Mouse (Mus musculus) forebrain, embryonic 13.5 days (tissue): ENCODE measurements at regions not wholly inside any gene's neighbourhood (a gene's known extent, or its start where the extent isn't known, plus 50 kb on each side); places are given as distances from the start of the nearest gene placed in this dataset.

Experiments used
- ATAC-seq: fragments of 200-750 bp; cut with Nextera tagmentation; 2 replicates; pipeline ENCODE4 v1.8.0; 2017
- H3K27ac ChIP-seq: fragments of 300-500 bp; sonication (generic); 2 replicates; pipeline ENCODE4 v1.5.1; 2015; ENCODE audit warnings: inconsistent platforms, mild to moderate bottlenecking, moderate library complexity
- H3K27me3 ChIP-seq: fragments of 300-500 bp; sonication (generic); 2 replicates; pipeline ENCODE4 v1.6.1; 2015; ENCODE audit warnings: mild to moderate bottlenecking, inconsistent platforms
- H3K36me3 ChIP-seq: fragments of 300-500 bp; sonication (generic); 2 replicates; pipeline ENCODE4 v1.6.1; 2015; ENCODE audit warnings: mild to moderate bottlenecking, inconsistent platforms; ENCODE audit not compliant: poor library complexity, severe bottlenecking
- H3K4me1 ChIP-seq: fragments of 300-500 bp; sonication (generic); 2 replicates; pipeline ENCODE4 v1.6.1; 2015; ENCODE audit warnings: inconsistent platforms
- H3K4me2 ChIP-seq: fragments of 300-500 bp; sonication (generic); 2 replicates; pipeline ENCODE4 v1.6.1; 2015; ENCODE audit warnings: inconsistent platforms, mild to moderate bottlenecking, moderate library complexity
- H3K4me3 ChIP-seq: fragments of 300-500 bp; sonication (generic); 2 replicates; pipeline ENCODE4 v1.5.1; 2015; ENCODE audit warnings: mild to moderate bottlenecking, inconsistent platforms
- H3K9ac ChIP-seq: fragments of 300-500 bp; sonication (generic); 2 replicates; pipeline ENCODE4 v1.6.1; 2015; ENCODE audit warnings: mild to moderate bottlenecking, inconsistent platforms
- H3K9me3 ChIP-seq: fragments of 300-500 bp; sonication (generic); replicated peaks from 2 replicates; pipeline ENCODE4 v1.6.1; 2016; ENCODE audit warnings: inconsistent platforms
- WGBS: fragments of 180-500 bp; shearing (Covaris S2); methylation state at CpG from one replicate; pipeline ENCODE4 v1.1.7; 2015; 5-methylcytosine and 5-hydroxymethylcytosine counted together

- no peaks in the 10 kb centered on the region for H3K27me3 ChIP-seq
- H3K4me1 ChIP-seq, result no peaks in the 10 kb centered on the region
- no peak overlapping the region for H3K4me2 ChIP-seq
- H3K27ac ChIP-seq, result no peak overlapping the region
- ATAC-seq, result peak; percentile 48; the same call in 1 of the 2 replicates
- no peaks in the 10 kb centered on the region for H3K9me3 ChIP-seq
- 72% methylated on average over 2 of the region's 2 CpGs for whole genome bisulfite sequencing
- no peak overlapping the region for H3K4me3 ChIP-seq
- H3K9ac ChIP-seq, result no peak overlapping the region
- H3K36me3 ChIP-seq, result no peaks in the 10 kb centered on the region
Measured at GRCm38 (mm10) chr3:10523359-10523758, 187.9 kb upstream of the Gm38303 start.

- no peak overlapping the region for H3K4me3 ChIP-seq
- H3K36me3 ChIP-seq, result no peaks in the 10 kb centered on the region
- ATAC-seq, result no peak
- H3K27ac ChIP-seq, result no peak overlapping the region
- WGBS, result 89% methylated on average over 2 of the region's 2 CpGs
- no peaks in the 10 kb centered on the region for H3K9me3 ChIP-seq
- no peaks in the 10 kb centered on the region for H3K4me1 ChIP-seq
- H3K4me2 ChIP-seq, result no peak overlapping the region
- no peak overlapping the region for H3K9ac ChIP-seq
- no peaks in the 10 kb centered on the region for H3K27me3 ChIP-seq
Measured at GRCm38 (mm10) chr3:10512186-10512585, 176.7 kb upstream of the Gm38303 start.

- Histone ChIP-seq H3K4me3 (no peak overlapping the region), H3K4me2 (no peak overlapping the region), H3K4me1 (no peaks in the 10 kb centered on the region), H3K27ac (no peak overlapping the region), H3K27me3 (no peaks in the 10 kb centered on the region), H3K9me3 (no peaks in the 10 kb centered on the region), H3K9ac (no peak overlapping the region), H3K36me3 (no peaks in the 10 kb centered on the region)
- no peak for ATAC-seq
- 75% methylated on average over 1 of the region's 1 CpGs for WGBS
Measured at GRCm38 (mm10) chr3:10511376-10511775, 175.9 kb upstream of the Gm38303 start.
